12 mouse cellular contexts compared by ENCODE assay signal in the genomic region with DNA sequence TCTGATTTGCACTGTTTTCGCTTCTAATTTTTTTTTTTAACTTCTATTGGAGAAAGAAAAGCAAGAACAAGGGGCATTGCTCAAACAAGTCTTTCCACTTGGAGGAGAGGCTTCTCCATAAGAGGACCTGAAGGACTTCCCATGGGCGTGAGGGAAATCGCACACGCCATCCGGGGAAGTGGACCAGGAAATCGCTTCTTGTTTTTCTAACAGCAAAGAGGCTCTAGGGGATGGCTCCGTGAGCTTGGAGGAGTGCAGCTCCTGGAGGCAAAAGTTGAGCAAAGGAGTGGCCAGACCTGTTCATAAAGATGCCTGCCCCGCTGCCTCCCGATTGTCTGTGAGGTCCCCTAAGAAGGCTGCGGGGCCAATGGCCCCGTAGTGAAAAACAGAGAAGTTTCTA. TPM values are rescaled to one million over a fixed set of nuclear protein-coding genes. Genes with fewer than 3 reads are reported as not detected.
A peak's percentile ranks its signal among the peaks of the same experiment; 100 is the strongest.
DNase-seq lines count a peak whose midpoint lies in the region; ATAC-seq lines count a peak whose summit lies in the region.
"Had no signal": no experiment of that assay in that cellular context is flagged by ENCODE, and none has a peak within 500 bp of the region (broad histone marks: within the 10 kb centered on the region; RNA-seq: fewer than 3 reads in every experiment).

No protein-coding gene starts in this region.

- no peak overlapping the region for H3K9ac ChIP-seq in kidney, embryonic 15.5 days
- H3K9ac ChIP-seq in kidney, embryonic 16.5 days (replicated peaks; ENCODE audit: low read length): peak overlapping the region; percentile 58
- H3K9ac ChIP-seq: liver, embryonic 14.5 days had no signal

- DNase-seq in kidney, postnatal 14 days: no peak
- DNase-seq in heart, adult 9 months (ENCODE audit: low spot score in 2 of 2): peak; percentile 49 to 67
- DNase-seq in lung, postnatal 4 days: peak; percentile 42 to 68
- no peak for DNase-seq in adipocyte (ENCODE audit: low spot score)
- DNase-seq in left cerebral cortex, adult 9 months (ENCODE audit: low spot score in 2 of 2): no peak
- no peak for DNase-seq in thymus, postnatal 0 days (ENCODE audit: low spot score)

- peaks cover 27% of the 10 kb centered on the region for H3K4me1 ChIP-seq in kidney, embryonic 15.5 days
- peaks cover 14% of the 10 kb centered on the region for H3K4me1 ChIP-seq in kidney, embryonic 16.5 days (ENCODE audit: insufficient read depth, low read length)

- no peaks in the 10 kb centered on the region for H3K9me3 ChIP-seq in kidney, embryonic 15.5 days (replicated peaks)
- H3K9me3 ChIP-seq in kidney, embryonic 16.5 days (ENCODE audit: low read length): no peaks in the 10 kb centered on the region

- H3K4me3 ChIP-seq in kidney, embryonic 15.5 days (replicated peaks): peak overlapping the region; percentile 10; the same call in 1 of the 2 replicates
- H3K4me3 ChIP-seq in kidney, embryonic 16.5 days (ENCODE audit: low read length): peak overlapping the region; percentile 23
- H3K4me3 ChIP-seq: erythroblast, embryonic 14.5 days had no signal

- 73% methylated on average over 11 of the region's 11 CpGs for WGBS in kidney, embryonic 15.5 days
- 68% methylated on average over 11 of the region's 11 CpGs for WGBS in kidney, embryonic 16.5 days

- H3K36me3 ChIP-seq in kidney, embryonic 15.5 days: no peaks in the 10 kb centered on the region
- no peaks in the 10 kb centered on the region for H3K36me3 ChIP-seq in kidney, embryonic 16.5 days (ENCODE audit: insufficient read depth, low read length)

- ATAC-seq in kidney, embryonic 15.5 days (replicated peaks; ENCODE audit: low FRiP score): no peak
- no peak for ATAC-seq in kidney, embryonic 16.5 days (ENCODE audit: low FRiP score, low TSS enrichment)
- ATAC-seq: hindbrain, embryonic 16.5 days had no signal

- H3K27ac ChIP-seq in kidney, embryonic 15.5 days: no peak overlapping the region
- H3K27ac ChIP-seq in kidney, embryonic 16.5 days (ENCODE audit: low read length): no peak overlapping the region; the same call in 1 of the 2 replicates
- H3K27ac ChIP-seq: liver, embryonic 14.5 days had no signal

- H3K4me2 ChIP-seq in kidney, embryonic 15.5 days: no peak overlapping the region
- peak overlapping the region; percentile 16 for H3K4me2 ChIP-seq in kidney, embryonic 16.5 days (replicated peaks; ENCODE audit: low read depth, low read length)

- no peaks in the 10 kb centered on the region for H3K27me3 ChIP-seq in kidney, embryonic 15.5 days
- no peaks in the 10 kb centered on the region for H3K27me3 ChIP-seq in kidney, embryonic 16.5 days (ENCODE audit: insufficient read depth, low read length)
- H3K27me3 ChIP-seq: CH12.LX had no signal

RNA-seq across cellular contexts. Expression of a gene that starts 29.0 kb away (rescaled TPM):
- polyA plus RNA-seq in kidney, embryonic 15.5 days (2015; fragmentation: Nextera tagmentation; extraction: Ambion mirVana): 21.6 and 21.8 TPM in 2 replicates
- 25.5 and 26.7 TPM in 2 replicates for polyA plus RNA-seq in kidney, embryonic 16.5 days (2015; fragmentation: Nextera tagmentation; extraction: Ambion mirVana)
- polyA plus RNA-seq in thymus, postnatal 0 days (2015; fragmentation: Nextera tagmentation; extraction: Ambion mirVana): 2.0 and 2.4 TPM in 2 replicates
- polyA plus RNA-seq: erythroblast, embryonic 14.5 days had no signal

Comparison
In these comparisons a context has a peak if more than half of its experiments do, and no peak if none do; other contexts are left out.
1. DNase-seq: peak in heart, adult 9 months (2 of 2) and lung, postnatal 4 days (2 of 2); none in kidney, postnatal 14 days (single experiment), adipocyte (single experiment), left cerebral cortex, adult 9 months (0 of 2) and thymus, postnatal 0 days (single experiment).